Mouse (Mus musculus) thymus, adult 18-20 months (tissue): ENCODE measurements around the gene Iffo2.
A peak's percentile ranks its signal among the peaks of the same experiment; 100 is the strongest.

Source experiments
- DNase-seq, 2 experiments: peaks; one replicate each; pipeline ENCODE4 v3.0.0; 2022; ENCODE audit warnings: mixed read lengths in 2 of 2

Gene Iffo2

DNA sequence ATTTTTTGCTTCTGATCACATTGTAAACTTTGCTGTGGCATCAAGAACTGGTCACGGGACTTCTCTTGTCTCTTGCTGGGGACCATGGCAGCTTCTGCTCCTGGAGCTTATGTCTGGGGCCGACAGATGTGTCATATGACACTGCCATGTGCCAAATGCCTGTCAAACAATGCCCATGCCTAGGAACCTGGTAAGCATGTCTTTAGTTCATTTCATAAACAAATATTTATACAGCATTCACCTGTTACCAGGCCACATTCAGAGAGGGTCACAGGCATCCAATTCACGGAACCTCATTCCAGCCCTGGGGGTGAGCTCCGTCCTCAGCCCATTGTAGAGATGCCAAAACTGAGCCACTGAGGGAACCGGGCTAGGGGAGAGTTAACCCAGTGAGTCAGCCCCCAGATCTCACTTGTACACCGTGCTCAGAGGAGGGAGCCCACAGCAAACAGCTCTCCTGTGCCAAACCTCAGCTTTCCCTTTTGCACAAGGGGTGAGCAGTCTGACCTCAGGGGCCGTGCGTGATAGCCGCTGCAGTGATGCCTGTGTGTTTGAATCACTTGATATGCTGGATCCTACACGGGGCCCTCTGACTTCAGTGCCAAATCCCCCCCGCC lies 53.4 kb downstream of the Iffo2 start:
- no peak for DNase-seq

DNA sequence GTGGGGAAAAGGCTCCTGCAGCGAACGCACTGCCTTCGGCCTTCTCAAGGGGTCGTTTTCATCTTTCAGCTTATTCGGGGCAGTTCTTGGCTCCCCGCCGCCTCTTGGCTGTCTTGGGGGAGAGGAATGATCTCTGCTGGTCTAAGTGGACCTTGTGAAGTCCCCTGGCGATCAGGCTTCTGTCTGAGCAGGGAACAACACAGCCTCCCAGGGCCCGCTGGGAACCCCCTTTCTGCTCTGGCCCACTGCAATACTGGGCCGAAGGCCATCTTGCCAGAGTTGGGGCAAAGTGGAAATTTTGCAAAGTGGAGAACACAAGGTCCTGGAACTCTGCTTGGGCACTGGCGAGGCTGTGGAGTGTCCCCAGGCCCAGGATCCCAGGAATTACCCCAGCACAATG lies 54.4 kb downstream of the Iffo2 start:
- DNase-seq = no peak

DNA sequence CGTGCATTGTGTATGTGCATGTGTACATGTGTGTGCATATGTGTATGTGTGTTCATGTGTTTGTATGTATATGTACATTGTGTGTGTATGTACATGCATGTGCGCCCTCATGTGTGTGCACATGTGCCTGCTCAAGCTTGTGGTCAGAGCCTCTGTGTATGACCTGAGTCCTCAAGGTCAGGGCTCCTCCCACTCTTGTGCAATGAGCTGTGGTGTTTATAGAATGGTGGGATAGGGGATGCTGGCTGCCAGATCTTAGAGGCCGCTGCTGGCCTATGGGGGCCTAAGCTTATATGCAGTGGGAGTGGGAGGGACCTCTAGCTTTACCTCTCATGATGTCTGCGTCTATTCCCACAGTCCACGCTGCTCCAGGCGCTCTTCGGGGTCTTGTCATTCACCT lies 55.4 kb downstream of the Iffo2 start:
- DNase-seq = no peak

DNA sequence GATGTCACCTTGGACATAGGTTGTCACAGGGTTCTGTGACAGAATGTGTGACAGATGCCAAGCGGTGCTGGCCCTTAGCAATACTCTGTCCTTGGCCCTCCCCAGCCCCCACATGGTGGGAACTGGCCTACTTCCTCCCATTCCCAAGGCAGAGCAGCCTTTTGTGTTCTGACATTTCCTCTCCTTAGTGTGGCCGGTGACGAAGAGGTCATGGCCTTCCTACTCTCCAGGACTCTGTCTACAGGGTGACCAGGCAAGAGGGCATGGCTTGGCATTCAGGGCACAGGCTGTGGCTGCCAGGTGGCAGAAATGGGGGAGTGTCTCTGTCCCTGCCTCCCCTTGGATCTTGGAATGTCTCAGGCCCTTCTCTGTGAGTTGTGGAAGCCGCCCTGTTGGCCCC lies 57.0 kb downstream of the Iffo2 start:
- no peak for DNase-seq

DNA sequence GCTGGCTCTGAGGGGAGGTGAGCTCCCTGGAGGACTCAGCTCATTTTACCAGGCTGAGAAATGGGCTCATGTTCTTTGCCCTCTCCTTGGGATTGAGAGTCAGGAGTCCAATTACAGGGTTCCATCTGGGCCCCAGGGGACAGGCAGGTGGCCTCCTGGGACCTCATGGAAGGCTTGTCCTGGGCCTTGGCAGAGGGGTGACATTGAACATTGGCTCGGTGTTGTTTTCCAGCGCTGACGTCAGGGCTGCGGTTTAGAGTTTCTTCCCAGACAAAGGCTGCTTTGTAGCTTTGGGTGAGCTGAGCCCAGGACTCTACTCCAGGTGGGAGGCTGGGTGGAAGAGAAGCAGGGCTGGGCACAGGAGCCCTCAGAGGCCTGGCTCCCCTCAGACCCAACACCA lies 57.4 kb downstream of the Iffo2 start:
- DNase-seq = no peak

DNA sequence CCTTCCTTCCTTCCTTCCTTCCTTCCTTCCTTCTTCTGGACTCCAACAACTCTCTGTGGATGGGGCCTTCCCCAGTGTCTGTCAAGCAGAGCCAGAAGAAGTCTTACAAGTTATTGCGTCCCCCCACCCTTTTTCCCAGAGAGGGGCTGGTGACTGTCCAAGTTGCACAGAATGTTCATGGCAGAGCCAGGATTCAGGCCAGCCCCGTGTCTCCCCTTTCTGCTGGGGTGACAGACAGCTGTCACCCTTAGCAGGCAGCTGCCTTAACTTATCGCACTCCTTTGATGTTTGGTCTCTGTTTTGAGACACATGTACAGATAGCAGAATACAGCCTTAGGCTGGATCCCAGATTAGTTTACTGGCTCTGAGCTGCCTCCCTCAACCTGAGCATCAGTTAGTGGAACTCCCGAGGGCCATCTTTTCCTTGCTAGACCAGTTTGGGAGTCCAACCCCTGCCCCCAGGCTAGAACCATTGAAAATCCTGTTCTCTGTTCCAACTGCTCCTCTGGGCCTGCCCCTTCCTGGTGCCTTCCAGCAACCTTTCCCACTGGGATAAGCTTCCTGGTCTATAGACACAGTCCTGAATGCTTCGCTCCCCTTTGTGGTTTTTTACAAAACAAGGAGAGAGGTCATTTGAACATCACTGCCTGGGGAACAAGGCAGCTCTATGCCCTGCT lies 59.1 kb downstream of the Iffo2 start:
- no peak for DNase-seq

DNA sequence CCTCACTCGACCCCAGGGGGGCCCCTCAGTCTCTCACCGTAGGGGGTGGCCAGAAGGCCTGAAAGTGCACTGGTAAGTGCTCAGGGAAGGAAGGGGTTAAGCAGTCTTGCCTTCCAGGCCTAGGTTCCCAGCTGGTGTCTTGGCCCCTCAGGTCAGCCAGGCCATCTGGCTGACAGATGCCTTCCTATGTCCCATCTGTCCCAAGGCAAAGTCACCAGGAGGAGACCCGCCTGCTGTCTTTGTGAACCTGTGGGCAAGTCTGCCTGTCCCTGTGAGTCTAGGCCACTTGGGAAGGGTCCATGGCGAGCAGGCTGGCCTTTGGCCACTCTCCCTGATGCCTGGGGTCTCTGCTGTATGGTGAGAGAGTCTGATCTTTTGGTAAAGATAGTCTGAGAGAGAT lies 60.1 kb downstream of the Iffo2 start:
- no peak for DNase-seq

DNA sequence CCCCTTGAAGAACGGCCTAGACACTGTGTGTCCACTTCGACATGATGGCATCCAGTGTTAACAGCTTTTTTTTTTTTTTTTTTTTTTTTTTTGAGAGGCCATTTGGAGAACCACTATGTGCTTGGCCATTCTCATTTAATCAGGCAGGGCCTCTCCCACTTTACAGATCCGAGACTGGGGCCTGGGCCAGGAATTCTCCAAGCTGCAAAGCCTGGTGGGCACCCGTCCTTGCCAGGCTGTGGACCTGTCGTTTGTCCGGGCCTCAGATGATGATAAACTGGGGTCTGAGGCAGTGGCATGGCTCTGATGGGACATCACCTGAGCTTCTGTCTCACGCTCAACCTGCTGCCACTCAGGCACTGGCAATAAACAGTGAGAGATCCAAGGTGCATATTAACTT lies 62.5 kb downstream of the Iffo2 start:
- DNase-seq = no peak

DNA sequence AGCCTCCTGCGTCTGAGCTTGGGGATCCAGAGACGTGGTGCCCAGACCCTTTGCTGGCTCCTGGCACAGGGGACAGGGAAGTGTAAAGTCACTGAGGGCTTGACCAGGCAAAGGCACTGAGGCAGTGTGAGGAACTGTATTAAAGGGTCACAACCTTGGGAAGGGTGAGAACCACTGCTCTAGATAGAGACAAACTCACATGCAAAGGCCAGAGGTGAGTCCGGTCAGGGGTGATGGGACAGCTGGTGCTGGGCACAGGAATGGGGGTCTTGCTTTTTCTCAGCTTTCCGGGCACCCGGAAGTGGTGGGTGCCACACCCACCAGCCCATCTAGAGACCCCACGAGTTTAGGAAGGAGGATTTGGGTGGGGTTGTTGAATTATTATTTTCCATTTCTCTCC lies 63.0 kb downstream of the Iffo2 start:
- no peak for DNase-seq

DNA sequence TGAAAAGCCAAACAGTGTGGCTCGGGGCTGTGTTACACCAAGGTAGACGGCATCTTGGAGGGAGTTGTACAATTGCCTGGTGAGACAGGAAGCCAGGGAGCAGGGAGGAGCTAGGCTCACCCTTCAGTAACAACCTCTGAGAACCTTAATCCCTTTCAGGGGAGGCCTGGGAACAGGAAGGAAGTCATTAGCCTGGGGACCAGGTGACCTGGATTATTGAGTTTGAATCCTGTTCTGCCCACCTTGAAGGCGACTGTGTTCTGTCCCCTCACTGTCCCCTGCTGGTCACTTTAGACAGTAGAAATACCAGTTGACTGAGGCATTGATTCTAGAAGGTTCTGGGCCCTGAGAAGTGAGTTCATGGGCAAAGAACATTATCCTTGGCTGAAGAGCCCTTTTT lies 63.7 kb downstream of the Iffo2 start:
- DNase-seq = no peak

DNA sequence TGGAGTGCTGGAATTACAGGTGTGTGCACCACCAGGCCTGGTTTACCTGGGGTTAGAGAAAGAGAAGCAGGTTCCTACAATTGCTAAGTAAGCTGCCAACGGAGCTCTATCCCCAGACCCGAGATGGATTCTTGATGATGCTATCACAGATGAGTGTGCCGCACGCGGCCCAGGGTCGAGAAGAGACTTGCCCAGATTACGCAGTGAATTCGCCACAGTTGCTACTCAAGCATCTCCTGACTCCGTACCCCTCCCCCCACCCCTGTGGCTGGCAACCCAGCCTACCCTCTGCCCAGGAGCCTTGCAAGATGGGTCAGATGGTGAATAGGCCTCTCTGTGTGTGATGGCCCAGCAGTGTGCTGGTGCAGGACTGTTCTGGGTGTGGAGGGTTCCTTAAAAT lies 66.4 kb downstream of the Iffo2 start:
- no peak for DNase-seq

DNA sequence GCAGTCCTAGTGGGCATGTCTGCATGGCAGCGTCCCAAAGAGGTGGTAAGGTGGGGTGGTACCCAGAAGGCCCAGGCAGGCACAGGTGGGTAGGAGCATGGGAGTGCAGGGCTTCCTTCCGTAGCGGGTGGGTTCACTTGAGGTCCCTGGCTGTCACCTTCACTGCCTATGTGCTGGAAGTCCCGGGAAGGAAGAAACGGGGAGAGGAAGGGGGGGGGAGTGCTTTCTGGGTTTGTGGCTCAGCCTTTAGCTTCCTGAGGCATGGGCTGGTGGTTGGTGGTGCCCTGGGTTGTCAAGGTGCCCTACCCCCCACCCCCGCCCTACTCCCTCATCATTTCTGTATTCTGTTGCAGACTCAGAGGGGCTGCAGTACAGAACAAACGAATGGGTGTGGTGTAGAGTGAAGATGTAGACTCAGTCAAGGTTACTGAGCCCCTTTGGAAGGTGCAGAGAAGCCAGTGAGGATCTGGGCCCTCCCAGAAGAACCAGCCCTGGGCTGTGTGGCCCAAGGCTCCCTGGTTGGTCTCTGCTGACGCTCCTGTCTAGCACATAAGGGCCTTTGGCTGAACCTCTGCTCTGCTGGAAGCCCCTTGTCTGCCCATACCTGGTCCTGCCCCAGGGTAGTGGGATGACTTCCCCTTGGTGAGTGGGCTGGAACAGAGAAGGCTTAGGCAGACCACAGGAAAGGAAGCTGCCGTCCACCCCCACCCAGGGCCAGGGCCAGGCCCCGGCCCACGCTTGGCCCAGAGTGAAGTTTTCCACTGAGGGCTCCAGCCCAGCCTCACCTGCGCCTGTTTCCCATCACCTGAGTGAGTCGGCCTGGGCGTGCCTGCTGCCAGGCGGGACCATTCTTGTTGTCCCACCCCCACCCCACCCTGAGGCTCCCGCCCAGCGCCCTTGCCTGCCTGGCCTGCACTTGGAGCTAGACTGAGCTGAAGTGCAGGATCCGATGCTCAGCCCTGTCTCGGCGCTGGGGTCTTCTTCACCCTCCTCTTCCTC lies 67.2 kb downstream of the Iffo2 start:
- peak in 1 of 2 experiments; percentile 32 for DNase-seq

DNA sequence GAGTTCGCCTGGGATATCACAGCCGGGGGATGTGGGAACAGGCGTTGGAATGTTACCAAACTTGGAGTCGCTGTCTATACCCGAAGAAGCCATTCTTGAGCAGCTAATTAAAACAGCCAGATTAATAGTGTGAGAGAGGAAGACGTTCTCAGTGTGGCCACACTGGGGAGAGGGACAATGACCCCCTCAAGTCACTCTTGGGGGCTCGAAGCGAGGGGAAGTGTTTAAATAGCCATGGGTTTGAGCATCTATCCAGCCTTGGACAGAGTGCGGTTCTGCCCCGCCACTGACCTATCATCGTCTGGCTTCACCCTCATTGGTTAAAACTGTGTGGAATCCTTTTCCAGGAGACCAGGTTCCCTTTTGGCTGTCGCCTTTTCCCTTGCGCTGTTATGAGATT lies 68.0 kb downstream of the Iffo2 start:
- no peak for DNase-seq

DNA sequence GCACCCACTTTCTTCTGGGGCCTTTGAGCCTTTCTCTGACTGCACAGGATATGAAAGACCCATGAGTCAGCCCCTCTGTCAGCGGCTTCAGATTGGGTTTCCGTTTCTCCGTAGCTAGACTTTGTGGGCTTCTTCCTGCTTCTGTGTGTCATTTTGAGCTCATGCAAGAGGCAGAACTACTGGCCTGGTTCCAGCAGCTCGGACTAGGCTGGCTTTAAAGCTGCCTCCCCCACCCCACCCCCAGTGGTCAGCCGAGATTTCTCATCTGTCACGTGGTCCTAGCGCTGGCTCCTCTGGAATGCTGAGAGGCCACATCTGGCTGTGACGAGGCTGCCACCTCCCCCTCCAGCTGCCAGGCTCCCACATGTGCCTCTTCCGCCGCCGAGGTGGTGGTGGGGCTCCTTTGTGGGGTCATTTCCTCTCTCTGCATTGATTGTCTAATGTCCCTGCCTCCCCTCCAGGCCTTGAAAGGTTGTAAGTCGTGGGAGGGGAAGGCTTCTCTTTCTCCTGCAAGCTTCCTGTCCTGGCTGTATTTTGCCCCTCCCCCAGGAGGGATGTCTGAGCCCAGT lies 68.7 kb downstream of the Iffo2 start:
- DNase-seq = peak; percentile 50 to 70

DNA sequence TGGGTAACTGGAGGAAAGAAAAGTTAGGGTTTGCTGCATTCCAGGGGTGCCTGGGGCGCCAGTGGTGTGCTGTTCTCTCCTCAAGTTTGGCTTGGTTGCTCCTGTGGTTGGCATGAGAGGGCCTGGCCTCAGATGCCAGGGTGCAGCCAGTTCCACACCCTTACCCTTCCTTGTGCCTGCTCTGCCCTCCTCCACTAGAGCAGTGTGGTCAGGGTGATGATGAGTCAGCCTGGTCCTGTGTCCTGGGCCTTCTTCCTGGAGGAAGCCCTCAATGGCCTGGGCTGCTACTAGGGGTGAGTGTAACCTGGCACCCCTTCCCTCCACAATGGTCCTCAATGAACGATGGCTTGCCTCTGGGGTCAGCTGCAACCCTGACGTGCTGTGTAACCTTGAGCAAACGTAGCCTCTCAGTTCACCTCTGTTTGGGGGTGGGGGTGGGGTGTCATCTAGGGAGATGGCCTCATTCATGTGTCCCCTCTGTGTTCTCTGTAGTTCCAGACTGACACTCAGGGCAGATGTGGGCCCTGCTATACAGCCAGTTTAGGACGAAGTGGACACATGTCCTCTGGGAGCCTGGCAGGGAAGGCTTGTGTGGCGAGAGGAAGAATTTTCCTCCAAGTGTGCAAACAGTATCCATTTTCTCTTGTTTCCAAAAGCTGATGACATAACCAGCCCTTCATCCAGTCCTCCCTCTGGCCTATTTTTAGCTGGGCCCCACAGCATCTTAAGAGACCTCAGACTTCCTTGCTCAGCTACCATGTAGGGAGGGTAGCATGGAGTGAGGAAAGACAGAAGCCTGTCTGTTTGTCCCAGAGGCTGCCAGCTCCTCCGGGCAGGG lies 71.4 kb downstream of the Iffo2 start:
- DNase-seq = no peak

DNA sequence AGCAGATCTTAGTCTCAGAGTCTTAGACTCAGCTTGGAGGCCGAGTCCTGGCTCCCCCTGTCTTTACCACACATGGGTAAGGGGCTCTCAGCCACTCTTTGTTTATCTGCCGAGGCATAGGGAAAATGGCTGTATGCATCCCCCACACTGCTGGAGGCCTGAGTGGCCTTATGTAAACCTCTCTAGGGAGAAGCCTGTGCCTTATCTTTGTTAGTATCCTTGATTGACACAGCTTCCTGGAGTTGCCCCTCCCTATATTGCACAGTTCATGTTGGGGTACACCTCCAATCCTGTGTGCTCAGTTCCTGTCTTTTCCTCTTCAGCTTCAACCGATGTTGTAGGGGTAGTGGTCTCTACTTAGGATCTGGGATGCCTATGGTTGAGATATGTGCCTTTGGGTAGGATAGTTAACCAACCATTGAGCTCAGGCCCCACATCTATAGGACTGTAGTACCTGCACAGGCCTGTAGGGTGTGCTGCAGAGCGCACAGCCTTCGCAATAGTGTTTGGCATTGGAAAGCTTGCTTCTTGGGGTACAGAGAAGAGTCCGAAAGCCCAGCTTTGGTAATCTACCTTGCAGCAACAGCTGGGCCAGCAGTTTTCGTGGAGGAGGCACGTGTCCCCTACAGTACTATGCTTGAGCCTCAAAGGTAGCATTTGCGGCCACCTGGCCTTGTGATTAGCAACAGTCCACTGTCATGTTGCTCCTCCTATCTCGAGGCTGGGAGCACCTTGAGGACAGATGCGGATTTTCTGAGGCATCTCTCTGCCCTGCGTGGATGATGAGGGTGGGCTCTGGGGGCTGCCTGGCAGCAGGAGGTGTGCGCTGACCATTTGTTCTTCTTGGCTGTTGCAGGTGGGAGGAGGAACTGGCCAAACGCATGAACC lies 72.3 kb downstream of the Iffo2 start, which contains the start of gene Gm21969:
Gene Gm21969 (plus strand): TSS at position 830 of the 888 bp plus-strand sequence.
- no peak for DNase-seq

DNA sequence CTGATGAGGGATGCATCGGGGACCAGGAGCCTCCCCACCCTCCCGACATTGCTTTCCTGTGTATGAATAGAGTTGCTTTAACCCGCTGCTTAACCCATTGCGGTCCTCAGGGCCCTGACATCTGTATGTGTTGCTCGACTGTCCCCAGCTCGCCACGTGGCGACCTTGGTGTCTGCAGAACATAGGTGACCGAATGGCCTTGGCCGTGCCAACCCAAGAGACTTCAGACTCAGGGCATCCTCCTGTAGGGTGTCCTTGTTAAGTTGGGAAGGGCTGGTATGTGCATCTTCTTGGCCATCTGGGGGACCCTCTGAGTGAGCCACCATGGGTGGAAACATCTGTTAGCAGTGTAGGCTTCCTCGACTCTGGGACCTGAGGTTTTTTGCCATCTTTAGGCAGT lies 74.9 kb downstream of the Iffo2 start:
- no peak for DNase-seq

DNA sequence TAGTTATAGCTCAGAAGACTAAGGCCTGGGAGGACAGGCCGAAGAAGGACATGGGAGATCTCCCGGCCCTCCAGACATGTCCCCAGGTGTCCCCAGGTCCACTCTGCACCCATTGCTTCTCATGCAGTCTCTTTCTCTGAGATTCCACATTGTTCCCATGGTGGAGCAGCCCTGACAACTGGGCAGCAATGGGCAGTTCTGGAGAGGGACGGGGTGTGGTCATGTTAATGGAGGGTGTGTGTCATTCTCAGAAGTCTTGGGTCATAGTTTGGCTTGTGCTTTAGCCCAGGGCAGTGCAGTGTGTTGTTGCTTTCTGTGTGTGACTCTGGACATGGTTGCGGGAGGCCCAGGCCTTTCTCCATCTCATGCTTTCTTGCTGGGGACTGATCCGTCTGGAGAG lies 76.4 kb downstream of the Iffo2 start:
- DNase-seq = no peak

DNA sequence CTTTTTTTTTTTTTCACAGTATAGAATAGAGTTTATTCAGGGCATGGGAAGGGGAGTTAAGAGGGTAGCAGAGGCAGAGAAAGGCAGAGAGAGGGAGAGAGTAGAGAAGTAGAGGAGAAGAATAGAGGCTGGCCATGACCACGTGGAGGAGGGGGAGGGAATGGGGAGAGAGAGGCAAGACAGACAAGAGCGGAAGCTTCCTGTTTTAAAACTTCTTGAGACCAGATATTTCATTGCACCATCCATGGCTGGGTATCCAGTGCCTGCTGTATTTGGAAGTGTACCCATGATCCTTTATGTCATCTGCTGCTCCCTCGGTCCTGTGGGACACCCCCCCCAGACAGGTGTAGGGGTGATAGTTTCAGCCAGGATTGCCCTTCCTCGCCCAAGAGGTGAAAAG lies 78.6 kb downstream of the Iffo2 start:
- no peak for DNase-seq

DNA sequence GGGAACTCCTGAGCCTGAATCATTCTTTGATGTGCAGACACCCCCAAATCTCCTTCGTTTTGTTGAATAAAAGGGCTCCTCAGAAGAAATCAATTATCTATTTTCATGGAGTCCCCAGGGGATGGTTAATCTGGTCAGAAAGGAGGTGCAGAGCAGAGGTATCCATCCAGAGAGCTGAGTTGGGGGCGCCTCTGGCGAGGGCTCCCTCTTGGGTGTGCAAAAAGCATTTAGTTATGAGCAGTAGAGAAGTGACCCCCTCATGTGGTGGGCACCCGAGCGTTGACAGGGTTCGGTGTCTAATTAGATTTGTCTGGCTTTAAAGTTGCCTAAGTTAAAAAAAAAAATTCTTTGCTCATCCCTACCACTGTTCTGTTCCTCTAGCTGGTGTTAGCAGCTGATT lies 80.6 kb downstream of the Iffo2 start:
- no peak for DNase-seq

DNA sequence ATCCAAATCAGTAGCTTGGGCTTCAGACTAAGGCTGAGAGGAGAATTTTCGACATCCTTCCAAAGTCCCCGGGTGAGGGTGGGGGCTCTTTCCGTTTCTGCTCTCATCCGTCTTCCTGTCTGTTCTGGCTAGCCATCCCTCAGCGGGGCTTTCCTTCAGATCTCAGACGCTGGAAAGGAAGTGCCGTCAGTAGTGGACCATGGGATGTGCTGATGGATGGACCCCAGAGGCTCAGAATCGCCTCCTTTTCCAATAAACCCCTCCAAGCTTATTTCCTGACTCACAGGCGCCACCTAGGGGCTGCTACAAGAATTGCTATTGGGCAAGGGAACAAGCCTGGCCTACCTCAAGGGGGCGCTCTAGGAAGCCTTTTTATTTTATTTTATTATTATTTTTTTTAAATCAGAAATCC lies 81.2 kb downstream of the Iffo2 start:
- peak in 1 of 2 experiments; percentile 50 for DNase-seq
